Mouse (Mus musculus): Measurements from ENCODE around the gene Apba1. TPM values are rescaled to one million over a fixed set of nuclear protein-coding genes. Genes with fewer than 3 reads are reported as not detected.

The Apba1 gene
- polyA plus RNA-seq, 1 experiment from 2014 or later, result 0.52 TPM

DNA sequence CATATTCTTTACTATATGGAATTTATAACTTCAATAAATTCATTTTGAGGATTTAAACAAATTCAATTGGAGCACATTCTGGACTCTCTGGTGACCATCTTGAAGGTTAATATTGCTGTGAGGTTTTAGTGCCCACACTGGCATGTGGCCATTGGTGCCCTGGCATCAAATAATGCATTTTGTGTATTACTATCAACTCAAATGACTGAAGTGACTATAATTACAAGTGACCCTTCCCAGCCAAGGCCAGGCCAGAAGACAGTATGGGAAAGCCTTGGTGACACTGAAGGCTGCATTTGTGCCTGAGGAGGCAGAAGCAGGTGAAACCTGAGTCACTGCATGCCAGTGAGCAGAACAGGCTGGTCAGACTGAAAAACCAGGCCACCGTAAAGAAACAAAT, 50.5 kb downstream of the Apba1 start:
- no peaks in the 10 kb centered on the region for H3K4me1 ChIP-seq (ENCODE audit: control insufficient read depth, insufficient read depth, low read length)
- WGBS, result 77% methylated on average over 1 of the region's 1 CpGs
- H3K9me3 ChIP-seq (replicated peaks; ENCODE audit: control insufficient read depth, low read length), result no peaks in the 10 kb centered on the region
- no peaks in the 10 kb centered on the region for H3K36me3 ChIP-seq (replicated peaks; ENCODE audit: control insufficient read depth, insufficient read depth, low read depth, low read length)
- no peaks in the 10 kb centered on the region for H3K27me3 ChIP-seq (ENCODE audit: control insufficient read depth, insufficient read depth, low read length)
- no peak overlapping the region for H3K27ac ChIP-seq (replicated peaks; ENCODE audit: low read depth, low read length)
- ATAC-seq (replicated peaks; ENCODE audit: insufficient number of reproducible peaks, low FRiP score, low TSS enrichment, low read depth), result no peak
- no peak overlapping the region for H3K4me2 ChIP-seq (ENCODE audit: low read depth, low read length)
- DNase-seq (ENCODE audit: low spot score), result no peak
- no peak overlapping the region for H3K4me3 ChIP-seq (ENCODE audit: low read depth, low read length)
- no peak overlapping the region for H3K9ac ChIP-seq (replicated peaks; ENCODE audit: low read length)

DNA sequence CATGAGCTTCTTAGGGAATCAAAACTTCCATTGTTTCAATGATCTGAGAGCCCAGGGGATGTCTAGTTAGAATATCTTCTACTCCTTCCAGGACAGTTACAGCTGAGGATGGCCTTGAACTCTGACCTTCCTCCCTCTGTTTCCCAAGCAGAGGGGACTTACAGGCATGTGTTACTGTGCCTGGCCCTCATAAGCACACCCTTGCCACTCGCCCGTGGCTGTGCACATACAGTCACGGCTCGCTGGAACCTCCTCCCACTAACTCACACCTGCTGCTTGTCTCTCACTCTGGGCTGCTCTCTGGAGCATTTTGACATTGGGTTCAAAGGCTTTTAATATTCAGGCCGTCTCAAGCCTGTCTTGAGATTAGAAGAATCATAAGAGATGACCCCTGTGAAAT, 51.8 kb downstream of the Apba1 start:
- no peak for DNase-seq (ENCODE audit: low spot score)
- ATAC-seq (replicated peaks; ENCODE audit: insufficient number of reproducible peaks, low FRiP score, low TSS enrichment, low read depth), result no peak
- Histone ChIP-seq H3K4me2 (ENCODE audit: low read depth, low read length) (no peak overlapping the region), H3K9me3 (replicated peaks; ENCODE audit: control insufficient read depth, low read length) (no peaks in the 10 kb centered on the region), H3K36me3 (replicated peaks; ENCODE audit: control insufficient read depth, insufficient read depth, low read depth, low read length) (no peaks in the 10 kb centered on the region), H3K4me3 (ENCODE audit: low read depth, low read length) (no peak overlapping the region), H3K4me1 (ENCODE audit: control insufficient read depth, insufficient read depth, low read length) (no peaks in the 10 kb centered on the region), H3K27me3 (ENCODE audit: control insufficient read depth, insufficient read depth, low read length) (no peaks in the 10 kb centered on the region), H3K9ac (replicated peaks; ENCODE audit: low read length) (no peak overlapping the region), H3K27ac (replicated peaks; ENCODE audit: low read depth, low read length) (no peak overlapping the region)
- 80% methylated on average over 5 of the region's 5 CpGs for WGBS

DNA sequence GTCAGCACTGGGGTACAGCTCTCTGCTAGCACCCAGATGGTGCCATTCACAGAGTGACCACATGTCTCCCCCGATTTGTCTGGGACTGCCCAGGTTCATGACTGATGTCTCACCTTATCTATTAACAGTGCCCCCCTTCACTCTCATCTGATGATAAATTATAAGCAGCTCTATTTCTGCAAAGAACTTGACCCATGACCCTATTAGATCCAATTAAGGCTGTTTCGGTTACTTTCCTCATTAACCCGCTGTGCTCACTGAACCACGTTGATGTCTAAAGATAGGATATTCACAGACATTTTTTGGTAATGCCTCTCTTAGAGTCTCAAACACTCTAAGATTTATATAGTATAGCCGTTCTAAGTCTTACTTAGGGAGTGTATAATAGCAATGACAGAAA, 52.3 kb downstream of the Apba1 start:
- ATAC-seq (replicated peaks; ENCODE audit: insufficient number of reproducible peaks, low FRiP score, low TSS enrichment, low read depth) (no peak), DNase-seq (ENCODE audit: low spot score) (no peak)
- 76% methylated on average over 5 of the region's 5 CpGs for WGBS
- Histone ChIP-seq H3K9ac (replicated peaks; ENCODE audit: low read length) (no peak overlapping the region), H3K9me3 (replicated peaks; ENCODE audit: control insufficient read depth, low read length) (no peaks in the 10 kb centered on the region), H3K4me1 (ENCODE audit: control insufficient read depth, insufficient read depth, low read length) (no peaks in the 10 kb centered on the region), H3K4me2 (ENCODE audit: low read depth, low read length) (no peak overlapping the region), H3K27me3 (ENCODE audit: control insufficient read depth, insufficient read depth, low read length) (no peaks in the 10 kb centered on the region), H3K4me3 (ENCODE audit: low read depth, low read length) (no peak overlapping the region), H3K27ac (replicated peaks; ENCODE audit: low read depth, low read length) (no peak overlapping the region), H3K36me3 (replicated peaks; ENCODE audit: control insufficient read depth, insufficient read depth, low read depth, low read length) (no peaks in the 10 kb centered on the region)

DNA sequence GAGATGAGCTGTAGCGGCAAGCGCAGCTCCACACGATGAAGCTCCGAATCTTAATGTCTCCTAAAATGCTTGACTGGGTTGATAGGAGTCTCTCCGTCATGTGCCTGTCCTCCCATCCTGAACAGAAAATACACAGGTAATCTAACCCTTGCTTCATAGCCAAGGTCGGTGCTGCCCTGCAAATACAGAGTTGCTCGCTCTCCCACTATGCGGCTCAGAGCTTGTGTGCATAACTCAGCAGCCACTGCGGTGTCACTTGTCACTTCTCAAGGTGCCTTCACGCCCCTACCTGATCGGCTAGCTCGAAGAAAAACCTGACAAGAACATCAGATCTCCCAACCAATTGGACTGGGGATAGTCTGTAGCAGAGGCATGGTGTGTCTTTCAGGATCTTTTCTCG, 58.1 kb downstream of the Apba1 start:
- no peak overlapping the region for H3K4me3 ChIP-seq (ENCODE audit: low read depth, low read length)
- H3K4me2 ChIP-seq (ENCODE audit: low read depth, low read length), result no peak overlapping the region
- ATAC-seq (replicated peaks; ENCODE audit: insufficient number of reproducible peaks, low FRiP score, low TSS enrichment, low read depth) (no peak), DNase-seq (ENCODE audit: low spot score) (no peak)
- H3K9me3 ChIP-seq (replicated peaks; ENCODE audit: control insufficient read depth, low read length), result no peaks in the 10 kb centered on the region
- no peaks in the 10 kb centered on the region for H3K36me3 ChIP-seq (replicated peaks; ENCODE audit: control insufficient read depth, insufficient read depth, low read depth, low read length)
- no peak overlapping the region for H3K27ac ChIP-seq (replicated peaks; ENCODE audit: low read depth, low read length)
- H3K27me3 ChIP-seq (ENCODE audit: control insufficient read depth, insufficient read depth, low read length), result no peaks in the 10 kb centered on the region
- H3K4me1 ChIP-seq (ENCODE audit: control insufficient read depth, insufficient read depth, low read length), result no peaks in the 10 kb centered on the region
- no peak overlapping the region for H3K9ac ChIP-seq (replicated peaks; ENCODE audit: low read length)
- 86% methylated on average over 13 of the region's 13 CpGs for WGBS

DNA sequence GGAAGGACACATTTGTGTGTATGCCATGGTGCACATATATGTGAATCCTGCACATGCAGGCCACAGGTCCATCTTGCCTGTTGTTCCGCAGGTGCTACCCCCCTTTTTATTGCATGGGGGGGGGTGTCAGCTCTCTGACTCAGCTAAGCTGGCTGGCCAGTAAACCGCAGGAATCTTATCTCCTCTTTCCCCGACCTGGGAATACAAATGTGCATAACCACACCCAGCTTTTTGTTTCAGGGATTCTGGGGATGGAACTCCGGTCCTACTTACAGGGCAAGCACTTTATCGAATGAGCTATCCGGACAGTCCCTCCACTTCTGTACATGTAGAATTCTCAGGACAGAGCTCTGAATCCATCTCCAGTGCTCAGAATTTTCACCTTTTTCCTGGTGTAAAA, 58.5 kb downstream of the Apba1 start:
- 82% methylated on average over 6 of the region's 6 CpGs for WGBS
- Histone ChIP-seq H3K9ac (replicated peaks; ENCODE audit: low read length) (no peak overlapping the region), H3K27ac (replicated peaks; ENCODE audit: low read depth, low read length) (no peak overlapping the region)

DNA sequence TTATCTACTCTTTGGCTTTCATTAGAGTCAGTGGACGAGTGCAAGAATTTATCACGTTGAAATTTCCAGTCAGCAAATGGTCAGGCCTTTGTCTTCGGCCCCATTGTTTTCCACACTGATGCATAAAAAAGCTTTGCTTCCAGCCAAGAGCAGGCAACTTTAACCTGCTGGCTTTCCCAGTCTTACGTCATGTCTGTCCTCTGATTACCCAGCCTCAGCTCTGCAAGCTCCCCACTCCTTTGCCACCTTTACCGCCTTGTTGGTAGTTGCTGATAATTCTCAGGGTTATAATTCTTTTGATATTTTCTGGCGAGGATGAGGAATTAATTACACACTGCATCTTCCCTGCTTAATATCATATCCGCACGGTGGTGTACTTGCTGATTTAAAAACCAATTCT, 61.2 kb downstream of the Apba1 start:
- ATAC-seq (replicated peaks; ENCODE audit: insufficient number of reproducible peaks, low FRiP score, low TSS enrichment, low read depth), result no peak
- no peaks in the 10 kb centered on the region for H3K36me3 ChIP-seq (replicated peaks; ENCODE audit: control insufficient read depth, insufficient read depth, low read depth, low read length)
- H3K27me3 ChIP-seq (ENCODE audit: control insufficient read depth, insufficient read depth, low read length), result no peaks in the 10 kb centered on the region
- DNase-seq (ENCODE audit: low spot score), result no peak
- H3K9ac ChIP-seq (replicated peaks; ENCODE audit: low read length), result no peak overlapping the region
- H3K4me2 ChIP-seq (ENCODE audit: low read depth, low read length), result no peak overlapping the region
- WGBS, result 78% methylated on average over 8 of the region's 8 CpGs
- no peaks in the 10 kb centered on the region for H3K9me3 ChIP-seq (replicated peaks; ENCODE audit: control insufficient read depth, low read length)
- H3K4me1 ChIP-seq (ENCODE audit: control insufficient read depth, insufficient read depth, low read length), result no peaks in the 10 kb centered on the region
- H3K4me3 ChIP-seq (ENCODE audit: low read depth, low read length), result no peak overlapping the region
- H3K27ac ChIP-seq (replicated peaks; ENCODE audit: low read depth, low read length), result no peak overlapping the region

More for the DNA sequence above, 58.5 kb downstream of the Apba1 start:
- ATAC-seq (replicated peaks; ENCODE audit: insufficient number of reproducible peaks, low FRiP score, low TSS enrichment, low read depth) (no peak), DNase-seq (ENCODE audit: low spot score) (no peak)
- Histone ChIP-seq H3K4me2 (ENCODE audit: low read depth, low read length) (no peak overlapping the region), H3K36me3 (replicated peaks; ENCODE audit: control insufficient read depth, insufficient read depth, low read depth, low read length) (no peaks in the 10 kb centered on the region), H3K27me3 (ENCODE audit: control insufficient read depth, insufficient read depth, low read length) (no peaks in the 10 kb centered on the region), H3K9me3 (replicated peaks; ENCODE audit: control insufficient read depth, low read length) (no peaks in the 10 kb centered on the region), H3K4me3 (ENCODE audit: low read depth, low read length) (no peak overlapping the region), H3K4me1 (ENCODE audit: control insufficient read depth, insufficient read depth, low read length) (no peaks in the 10 kb centered on the region)

DNA sequence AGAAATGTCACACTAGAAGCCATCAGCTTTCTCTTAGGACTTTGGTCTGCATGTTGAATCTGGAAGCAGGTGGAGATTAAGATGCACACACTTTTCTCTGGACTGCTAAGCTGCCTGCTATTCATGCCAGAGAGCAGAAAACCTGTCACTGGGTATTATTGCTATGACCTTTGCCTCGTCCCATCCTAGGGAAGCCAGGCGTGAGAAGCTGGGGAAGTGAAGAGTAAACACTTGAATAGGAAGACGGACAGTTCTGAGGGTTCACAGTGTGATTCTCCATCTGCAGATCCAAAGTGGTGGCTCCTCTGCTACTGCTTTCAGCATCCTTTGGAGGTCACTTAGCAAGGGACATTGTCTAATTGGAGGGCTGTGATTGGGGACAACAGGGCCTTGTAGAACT, 63.8 kb downstream of the Apba1 start:
- H3K4me2 ChIP-seq (ENCODE audit: low read depth, low read length), result no peak overlapping the region
- no peaks in the 10 kb centered on the region for H3K36me3 ChIP-seq (replicated peaks; ENCODE audit: control insufficient read depth, insufficient read depth, low read depth, low read length)
- WGBS, result 56% methylated on average over 3 of the region's 3 CpGs
- no peaks in the 10 kb centered on the region for H3K27me3 ChIP-seq (ENCODE audit: control insufficient read depth, insufficient read depth, low read length)
- no peak overlapping the region for H3K9ac ChIP-seq (replicated peaks; ENCODE audit: low read length)
- no peak for ATAC-seq (replicated peaks; ENCODE audit: insufficient number of reproducible peaks, low FRiP score, low TSS enrichment, low read depth)
- H3K4me3 ChIP-seq (ENCODE audit: low read depth, low read length), result no peak overlapping the region
- H3K9me3 ChIP-seq (replicated peaks; ENCODE audit: control insufficient read depth, low read length), result no peaks in the 10 kb centered on the region
- no peak for DNase-seq (ENCODE audit: low spot score)
- H3K4me1 ChIP-seq (ENCODE audit: control insufficient read depth, insufficient read depth, low read length), result no peaks in the 10 kb centered on the region
- H3K27ac ChIP-seq (replicated peaks; ENCODE audit: low read depth, low read length), result no peak overlapping the region

DNA sequence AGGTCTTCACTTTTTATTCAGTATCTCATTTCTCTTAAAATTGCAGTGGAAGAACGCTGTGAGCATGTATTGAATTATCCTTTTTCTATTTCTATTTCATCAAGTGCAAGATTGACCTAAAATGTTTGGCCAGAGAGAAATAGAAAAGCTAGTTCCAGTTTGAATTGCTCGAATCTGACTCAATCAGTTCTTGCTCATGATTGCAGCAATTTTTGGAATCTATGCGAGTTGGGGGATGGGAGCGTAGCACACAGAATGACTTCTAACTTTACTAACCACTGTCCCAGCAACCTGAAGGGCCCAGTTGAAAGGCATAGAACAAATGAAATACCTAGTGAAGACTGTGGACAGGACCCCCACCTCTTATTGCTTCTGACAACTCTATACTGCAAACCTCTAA, 64.8 kb downstream of the Apba1 start:
- Histone ChIP-seq H3K9ac (replicated peaks; ENCODE audit: low read length) (no peak overlapping the region), H3K27ac (replicated peaks; ENCODE audit: low read depth, low read length) (no peak overlapping the region), H3K27me3 (ENCODE audit: control insufficient read depth, insufficient read depth, low read length) (no peaks in the 10 kb centered on the region), H3K4me3 (ENCODE audit: low read depth, low read length) (no peak overlapping the region), H3K4me1 (ENCODE audit: control insufficient read depth, insufficient read depth, low read length) (no peaks in the 10 kb centered on the region), H3K36me3 (replicated peaks; ENCODE audit: control insufficient read depth, insufficient read depth, low read depth, low read length) (no peaks in the 10 kb centered on the region), H3K4me2 (ENCODE audit: low read depth, low read length) (no peak overlapping the region), H3K9me3 (replicated peaks; ENCODE audit: control insufficient read depth, low read length) (no peaks in the 10 kb centered on the region)
- WGBS, result 87% methylated on average over 4 of the region's 4 CpGs
- ATAC-seq (replicated peaks; ENCODE audit: insufficient number of reproducible peaks, low FRiP score, low TSS enrichment, low read depth) (no peak), DNase-seq (ENCODE audit: low spot score) (no peak)

DNA sequence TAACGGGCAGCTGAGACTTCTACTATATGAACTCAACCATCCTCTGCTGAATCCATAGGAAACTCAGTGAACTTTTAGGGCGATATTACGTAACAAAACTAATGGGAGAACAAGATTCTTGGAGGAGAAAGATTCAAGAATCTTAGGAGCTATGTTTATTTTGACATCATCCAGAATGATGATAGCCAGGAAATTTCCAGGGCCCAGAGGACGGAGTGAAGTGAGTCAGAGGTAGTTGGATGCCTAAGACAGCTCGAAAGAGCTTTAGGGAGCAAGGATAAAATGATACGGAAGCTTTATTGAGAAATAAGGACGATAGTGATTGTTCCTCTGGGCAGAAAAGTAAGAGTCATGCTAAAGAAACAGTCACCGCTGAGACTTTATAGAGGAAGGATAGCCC, 67.6 kb downstream of the Apba1 start:
- ATAC-seq (replicated peaks; ENCODE audit: insufficient number of reproducible peaks, low FRiP score, low TSS enrichment, low read depth) (no peak), DNase-seq (ENCODE audit: low spot score) (no peak)

More for the DNA sequence above, 67.6 kb downstream of the Apba1 start:
- no peaks in the 10 kb centered on the region for H3K4me1 ChIP-seq (ENCODE audit: control insufficient read depth, insufficient read depth, low read length)
- no peak overlapping the region for H3K27ac ChIP-seq (replicated peaks; ENCODE audit: low read depth, low read length)
- no peaks in the 10 kb centered on the region for H3K27me3 ChIP-seq (ENCODE audit: control insufficient read depth, insufficient read depth, low read length)
- no peak overlapping the region for H3K4me2 ChIP-seq (ENCODE audit: low read depth, low read length)
- H3K9me3 ChIP-seq (replicated peaks; ENCODE audit: control insufficient read depth, low read length), result no peaks in the 10 kb centered on the region
- H3K36me3 ChIP-seq (replicated peaks; ENCODE audit: control insufficient read depth, insufficient read depth, low read depth, low read length), result no peaks in the 10 kb centered on the region
- H3K4me3 ChIP-seq (ENCODE audit: low read depth, low read length), result no peak overlapping the region
- WGBS, result 88% methylated on average over 8 of the region's 8 CpGs
- H3K9ac ChIP-seq (replicated peaks; ENCODE audit: low read length), result no peak overlapping the region
